Comparison of ENCODE assay signal across 23 mouse cellular contexts in genomic region chr11:50258310-50258709, GRCm38 (mm10). TPM values are rescaled to one million over a fixed set of nuclear protein-coding genes. Genes with fewer than 3 reads are reported as not detected.
DNase-seq lines count a peak whose midpoint lies in the region; ATAC-seq lines count a peak whose summit lies in the region.
"Had no signal": no experiment of that assay in that cellular context is flagged by ENCODE, and none has a peak within 500 bp of the region (broad histone marks: within the 10 kb centered on the region; RNA-seq: fewer than 3 reads in every experiment).

No protein-coding gene starts in this region.

- no peak overlapping the region for H3K27ac ChIP-seq in forebrain, embryonic 13.5 days
- H3K27ac ChIP-seq: embryonic facial prominence, embryonic 10.5 days; heart, embryonic 10.5 days; hindbrain, embryonic 13.5 days; limb, embryonic 13.5 days; liver, embryonic 14.5 days; macrophage; neural tube, embryonic 15.5 days had no signal

- no peaks in the 10 kb centered on the region for H3K9me3 ChIP-seq in forebrain, embryonic 13.5 days (replicated peaks)
- H3K9me3 ChIP-seq: embryonic facial prominence, embryonic 10.5 days; heart, embryonic 10.5 days; hindbrain, embryonic 13.5 days; limb, embryonic 13.5 days; neural tube, embryonic 15.5 days had no signal

- H3K4me3 ChIP-seq in forebrain, embryonic 13.5 days, result no peak overlapping the region
- H3K4me3 ChIP-seq: embryonic facial prominence, embryonic 10.5 days; heart, embryonic 10.5 days; hindbrain, embryonic 13.5 days; limb, embryonic 13.5 days; neural tube, embryonic 15.5 days had no signal

- H3K4me2 ChIP-seq in forebrain, embryonic 13.5 days, result no peak overlapping the region
- H3K4me2 ChIP-seq: hindbrain, embryonic 13.5 days; limb, embryonic 13.5 days; midbrain, embryonic 11.5 days; neural tube, embryonic 15.5 days had no signal

- peak; percentile 62 to 75 for DNase-seq in layer of hippocampus, adult 18-20 months (ENCODE audit: low spot score in 2 of 2)
- DNase-seq in layer of hippocampus, adult 9-10 months (ENCODE audit: low spot score), result no peak
- peak; percentile 68 to 73 for DNase-seq in right cerebral cortex, adult 2 months (ENCODE audit: low spot score in 2 of 2)
- no peak for DNase-seq in right cerebral cortex, postnatal 10 days (ENCODE audit: low spot score in 2 of 2)
- DNase-seq in layer of hippocampus, adult 9-11 months, result peak; percentile 79
- no peak for DNase-seq in gastrocnemius, postnatal 4 days (ENCODE audit: low spot score in 2 of 2)
- DNase-seq: adrenal gland, adult 8-10 months; cerebellum, adult 9-10 months; gastrocnemius, postnatal 10 days; kidney, adult 2 months; kidney, postnatal 10 days; thymus, adult 18-20 months; thymus, postnatal 4 days had no signal

- ATAC-seq in forebrain, embryonic 13.5 days, result no peak
- ATAC-seq: inflammation-experienced regulatory T-cells, adult 6 months had no signal

- no peaks in the 10 kb centered on the region for H3K4me1 ChIP-seq in forebrain, embryonic 13.5 days
- H3K4me1 ChIP-seq: hindbrain, embryonic 13.5 days; neural tube, embryonic 15.5 days had no signal

- 86% methylated on average over 7 of the region's 7 CpGs for WGBS in forebrain, embryonic 13.5 days

- H3K36me3 ChIP-seq in forebrain, embryonic 13.5 days (ENCODE audit: poor library complexity, severe bottlenecking), result peaks cover 75% of the 10 kb centered on the region

- H3K27me3 ChIP-seq in forebrain, embryonic 13.5 days, result no peaks in the 10 kb centered on the region
- H3K27me3 ChIP-seq: hindbrain, embryonic 13.5 days; limb, embryonic 13.5 days; neural tube, embryonic 15.5 days had no signal

- no peak overlapping the region for H3K9ac ChIP-seq in forebrain, embryonic 13.5 days
- H3K9ac ChIP-seq: hindbrain, embryonic 13.5 days; limb, embryonic 13.5 days; liver, embryonic 14.5 days; neural tube, embryonic 15.5 days had no signal

RNA-seq across cellular contexts. Expression of gene Ltc4s, which starts 19.9 kb away (rescaled TPM):
- total RNA-seq in layer of hippocampus, adult 18-20 months (2021), result 1 to 10 TPM; 6.8 to 7.1 TPM
- polyA plus RNA-seq in forebrain, embryonic 13.5 days (2015; fragmentation: Nextera tagmentation; extraction: Ambion mirVana), result 1.1 and 1.2 TPM in 2 replicates
- total RNA-seq in gastrocnemius, postnatal 4 days (2021), result 1 to 10 TPM; 5.7 to 7.3 TPM
- polyA plus RNA-seq: inflammation-experienced regulatory T-cells, adult 6 months had no signal

RNA-seq across cellular contexts. Expression of gene Maml1, which starts 33.8 kb away (rescaled TPM):
- total RNA-seq in layer of hippocampus, adult 18-20 months (2021), result 10 to 100 TPM; 11.0 to 11.3 TPM
- 4.5 and 4.8 TPM in 2 replicates for polyA plus RNA-seq in forebrain, embryonic 13.5 days (2015; fragmentation: Nextera tagmentation; extraction: Ambion mirVana)
- total RNA-seq in gastrocnemius, postnatal 4 days (2021), result 10 to 100 TPM; 17.9 to 19.0 TPM

RNA-seq across cellular contexts. Expression of gene Mgat4b, which starts 47.6 kb away (rescaled TPM):
- total RNA-seq in layer of hippocampus, adult 18-20 months (2021), result 10 to 100 TPM; 80.7 to 84.1 TPM
- polyA plus RNA-seq in forebrain, embryonic 13.5 days (2015; fragmentation: Nextera tagmentation; extraction: Ambion mirVana), result 10.1 and 12.9 TPM in 2 replicates
- 10 to 100 TPM; 37.0 to 40.1 TPM for total RNA-seq in gastrocnemius, postnatal 4 days (2021)

RNA-seq across cellular contexts. Expression of gene Sqstm1, which starts 47.7 kb away (rescaled TPM):
- total RNA-seq in layer of hippocampus, adult 18-20 months (2021), result 100 to 1,000 TPM; 486 to 498 TPM
- polyA plus RNA-seq in forebrain, embryonic 13.5 days (2015; fragmentation: Nextera tagmentation; extraction: Ambion mirVana), result 194 and 210 TPM in 2 replicates
- 100 to 1,000 TPM; 204 to 225 TPM for total RNA-seq in gastrocnemius, postnatal 4 days (2021)

Comparison
In these comparisons a context has a peak if more than half of its experiments do, and no peak if none do; other contexts are left out.
1. DNase-seq: peak in layer of hippocampus, adult 18-20 months (2 of 2), right cerebral cortex, adult 2 months (2 of 2) and layer of hippocampus, adult 9-11 months (single experiment); none in layer of hippocampus, adult 9-10 months (single experiment), right cerebral cortex, postnatal 10 days (0 of 2) and gastrocnemius, postnatal 4 days (0 of 2).